Comparison of ENCODE assay signal across 16 mouse cellular contexts in the genomic region with DNA sequence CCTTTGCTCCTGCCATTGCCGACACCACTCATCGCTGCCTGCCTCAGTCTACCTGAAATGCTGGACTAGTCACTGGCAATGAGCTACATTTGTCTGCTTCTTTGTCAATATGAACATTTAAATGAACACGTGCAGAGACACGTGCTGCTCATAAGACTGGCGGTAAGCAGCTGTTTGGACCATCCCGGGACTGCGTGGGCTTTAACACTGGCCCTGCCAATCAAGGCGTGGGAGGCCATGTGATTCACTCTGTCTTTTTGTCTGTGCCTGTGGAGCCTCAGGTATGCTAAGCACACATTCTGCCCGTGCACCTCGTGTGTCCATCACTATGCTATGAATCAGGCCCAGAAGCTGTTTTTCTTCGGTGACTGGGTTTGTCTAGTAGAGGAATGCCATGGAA.
DNase-seq lines count a peak whose midpoint lies in the region; TF ChIP-seq lines count a peak whose summit lies in the region.
"Had no signal": no experiment of that assay in that cellular context is flagged by ENCODE, and none has a peak within 500 bp of the region (broad histone marks: within the 10 kb centered on the region; RNA-seq: fewer than 3 reads in every experiment).

No protein-coding gene starts in this region.

- TF ChIP-seq CTCF in C2C12 (IDR thresholded peaks at IDR 0.05; ENCODE audit: control insufficient read depth, insufficient read depth, insufficient read length), result no peak

- no peaks in the 10 kb centered on the region for H3K79me2 ChIP-seq in C2C12 (ENCODE audit: control insufficient read depth, insufficient read depth)

- intact Hi-C loops in left cerebral cortex, postnatal 36 days (cut with DNase I), result loop anchor here (10.0 kb wide), 1 partner anchor 191 kb away; no protein-coding TSS in a partner anchor

- no peak overlapping the region for H3ac ChIP-seq in C2C12 (ENCODE audit: control insufficient read depth, insufficient read length, low read depth)

- H3K4me3 ChIP-seq in C2C12 (ENCODE audit: insufficient read depth, poor library complexity, severe bottlenecking), result no peak overlapping the region
- H3K4me3 ChIP-seq: erythroblast, embryonic 14.5 days; heart, adult 2 months; limb, embryonic 13.5 days; midbrain, embryonic 12.5 days had no signal

- H3K36me3 ChIP-seq in C2C12 (ENCODE audit: control insufficient read depth, insufficient read depth), result no peaks in the 10 kb centered on the region
- H3K36me3 ChIP-seq: limb, embryonic 13.5 days; midbrain, embryonic 12.5 days had no signal

- H3K27me3 ChIP-seq in C2C12 (ENCODE audit: control insufficient read depth, insufficient read depth, insufficient read length), result no peaks in the 10 kb centered on the region
- H3K27me3 ChIP-seq: limb, embryonic 13.5 days; midbrain, embryonic 12.5 days had no signal

- DNase-seq in fat pad, adult 2 months (ENCODE audit: extremely low read depth, low read depth, low spot score), result peak; percentile 94
- peak; percentile 65 for DNase-seq in layer of hippocampus, adult 9-11 months
- peak; percentile 44 to 70 for DNase-seq in left cerebral cortex, postnatal 36 days (ENCODE audit: low spot score in 2 of 2)
- no peak for DNase-seq in thymus, postnatal 4 days
- no peak for DNase-seq in liver
- no peak for DNase-seq in lung, postnatal 10 days
- DNase-seq: adrenal gland, postnatal 14 days; cerebellum, adult 9-11 months; heart, adult 2 months; kidney, adult 18-20 months; kidney, postnatal 14 days; lung, adult 18-20 months had no signal

- no peaks in the 10 kb centered on the region for H3K79me3 ChIP-seq in C2C12 (ENCODE audit: low read depth)

TF ChIP-seq in C2C12, 6 proteins besides CTCF, POLR2A, EP300 and RAD21:
- peak; percentile 70 for TF ChIP-seq MYOD1 (IDR thresholded peaks at IDR 0.05; ENCODE audit: control insufficient read depth, insufficient read length, low read depth)
- peak; percentile 40 for TF ChIP-seq USF1 (IDR thresholded peaks at IDR 0.05; ENCODE audit: low read depth)
- TF ChIP-seq FOSL1 (IDR thresholded peaks at IDR 0.05; ENCODE audit: insufficient read depth, low read length, poor library complexity, severe bottlenecking), result no peak

Comparison
In these comparisons a context has a peak if more than half of its experiments do, and no peak if none do; other contexts are left out.
1. DNase-seq: peak in fat pad, adult 2 months (single experiment), layer of hippocampus, adult 9-11 months (single experiment) and left cerebral cortex, postnatal 36 days (2 of 2); none in thymus, postnatal 4 days (single experiment), liver (single experiment) and lung, postnatal 10 days (single experiment).